Mouse (Mus musculus): ENCODE results near the gene Ppip5k2.

DNA sequence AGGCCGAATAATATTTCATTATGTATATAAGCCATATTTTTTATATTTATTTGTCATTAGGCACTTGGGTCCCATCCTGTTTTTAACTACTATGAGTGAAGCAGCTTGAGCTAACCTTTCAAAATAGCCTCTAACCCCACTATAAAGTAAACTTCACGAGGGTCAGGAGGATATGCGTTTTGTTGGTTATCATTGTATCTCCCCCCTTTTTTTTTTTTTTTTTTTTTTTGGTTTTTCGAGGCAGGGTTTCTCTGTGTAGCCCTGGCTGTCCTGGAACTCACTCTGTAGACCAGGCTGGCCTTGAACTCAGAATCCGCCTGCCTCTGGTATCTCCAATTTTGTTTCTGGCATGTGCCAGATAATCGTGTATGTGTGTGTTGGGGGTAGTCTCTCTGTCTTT, 3.2 kb upstream of the Ppip5k2 start:
- TF ChIP-seq CTCF (IDR thresholded peaks at IDR 0.05; ENCODE audit: insufficient read depth, low read length): no peak
- no peak for TF ChIP-seq POLR2A (IDR thresholded peaks at IDR 0.05; ENCODE audit: borderline replicate concordance, extremely low read depth, low read depth, low read length)

All from lung, adult 2 months (tissue).